Mouse (Mus musculus) hindbrain, embryonic 11.5 days (tissue): ENCODE measurements around the gene Dnajc3. TPM values are rescaled to one million over a fixed set of nuclear protein-coding genes. Genes with fewer than 3 reads are reported as not detected.

Experiments used
- ATAC-seq: fragments of 200-750 bp; cut with Nextera tagmentation; 2 replicates; pipeline ENCODE4 v1.8.0; 2017; ENCODE audit warnings: mild to moderate bottlenecking, moderate TSS enrichment, moderate library complexity; ENCODE audit not compliant: low FRiP score
- DNase-seq: peaks from one replicate; pipeline ENCODE4 v3.0.0-alpha.2; 2015; ENCODE audit warnings: low spot score
- H3K27ac ChIP-seq: fragments of 300-500 bp; sonication (generic); 2 replicates; pipeline ENCODE4 v1.5.1; 2014; ENCODE audit warnings: mild to moderate bottlenecking, low read depth, low read length
- H3K27me3 ChIP-seq: fragments of 300-500 bp; sonication (generic); 2 replicates; pipeline ENCODE4 v1.6.1; 2014; ENCODE audit warnings: mild to moderate bottlenecking, low read length, moderate library complexity, mixed read lengths; ENCODE audit not compliant: control insufficient read depth, insufficient read depth
- H3K36me3 ChIP-seq: fragments of 300-500 bp; sonication (generic); 2 replicates; pipeline ENCODE4 v1.6.1; 2014; ENCODE audit warnings: mild to moderate bottlenecking, low read length, moderate library complexity, mixed read lengths; ENCODE audit not compliant: control insufficient read depth, insufficient read depth
- H3K4me1 ChIP-seq: fragments of 300-500 bp; sonication (generic); replicated peaks from 2 replicates; pipeline ENCODE4 v1.6.1; 2014; ENCODE audit warnings: low read length, mixed read lengths; ENCODE audit not compliant: control insufficient read depth, insufficient read depth
- H3K4me2 ChIP-seq: fragments of 300-500 bp; sonication (generic); replicated peaks from 2 replicates; pipeline ENCODE4 v1.6.1; 2014; ENCODE audit warnings: mild to moderate bottlenecking, low read depth, low read length
- H3K4me3 ChIP-seq: fragments of 300-500 bp; sonication (generic); 2 replicates; pipeline ENCODE4 v1.5.1; 2014; ENCODE audit warnings: low read depth, low read length
- H3K9ac ChIP-seq: fragments of 300-500 bp; sonication (generic); 2 replicates; pipeline ENCODE4 v1.6.1; 2014; ENCODE audit warnings: low read depth, low read length
- H3K9me3 ChIP-seq: fragments of 300-500 bp; sonication (generic); 2 replicates; pipeline ENCODE4 v1.6.1; 2016; ENCODE audit warnings: low read length; ENCODE audit not compliant: control insufficient read depth
- WGBS: fragments of 180-500 bp; shearing (Covaris S2); extraction: QIAGEN DNeasy Blood & Tissue Kit; methylation state at CpG from one replicate; pipeline ENCODE4 v1.1.7; 2014; 5-methylcytosine and 5-hydroxymethylcytosine counted together
- polyA plus RNA-seq: library from polyadenylated mRNA; unstranded; fragments of >200 nt; fragmentation: Nextera tagmentation; extraction: Ambion mirVana; gene quantifications from 2 replicates; pipeline ENCODE4 v1.2.1, GENCODE M21; 2014

Gene Dnajc3
- polyA plus RNA-seq: 34.4 and 35.9 TPM in 2 replicates

DNA sequence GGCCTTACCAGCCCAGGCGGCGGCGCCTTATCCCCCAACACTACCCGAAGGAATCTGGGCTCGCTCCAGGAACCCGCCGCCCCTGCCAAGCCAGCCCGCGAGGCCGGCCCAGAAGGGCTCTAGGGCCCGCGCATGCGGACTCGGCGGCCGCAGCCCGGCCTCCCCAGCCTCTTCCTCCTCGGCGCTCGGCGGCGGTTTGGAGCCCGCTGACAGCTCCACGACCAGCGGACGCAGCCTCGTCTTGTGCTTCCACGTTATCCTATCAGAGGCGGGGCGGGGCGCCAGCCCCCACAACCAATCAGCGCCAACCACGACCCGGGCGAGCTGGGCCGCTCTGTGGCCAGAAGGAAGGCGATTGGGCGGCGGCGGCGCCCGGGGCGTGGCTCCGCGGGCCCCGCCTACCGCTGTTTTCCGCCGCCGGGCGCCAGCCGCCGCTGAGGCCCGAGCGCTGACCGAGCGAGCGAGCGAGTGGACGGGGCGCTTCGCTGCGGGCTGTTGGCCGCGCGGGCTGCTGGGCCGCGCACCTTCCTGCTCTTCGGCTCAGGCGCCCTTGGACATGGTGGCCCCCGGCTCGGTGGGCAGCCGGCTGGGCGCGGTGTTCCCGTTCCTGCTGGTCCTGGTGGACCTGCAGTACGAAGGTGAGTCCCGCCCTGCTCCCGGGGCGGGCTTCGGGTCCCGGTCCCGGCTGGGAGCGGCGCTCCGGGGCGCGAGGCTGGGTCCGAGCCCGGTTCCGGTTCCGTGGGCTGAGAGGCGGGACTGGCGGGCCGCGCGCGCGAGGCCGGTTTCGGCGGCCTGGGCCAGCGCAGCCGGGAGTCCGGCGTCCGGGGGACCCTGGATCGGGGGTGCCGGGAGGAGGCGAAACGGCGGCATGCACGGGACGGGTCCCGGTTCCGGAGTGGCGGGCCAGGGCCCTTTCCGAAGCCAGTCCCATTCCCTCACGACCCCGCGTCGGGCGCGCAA is at the start of gene Dnajc3:
Gene Dnajc3, plus strand, starts transcription at position 444 of the 960 bp plus-strand sequence.
- DNase-seq (peak; percentile 98), ATAC-seq (peak; percentile 100)
- peak within 1 kb of the TSS; percentile 79 for H3K27ac ChIP-seq

GRCm38 (mm10) chr14:118890101-118890500 is 47.7 kb upstream of the Dnajc3 start:
- H3K4me2 ChIP-seq: no peak overlapping the region
- ATAC-seq (no peak), DNase-seq (no peak)
- no peaks in the 10 kb centered on the region for H3K27me3 ChIP-seq
- H3K9me3 ChIP-seq: no peaks in the 10 kb centered on the region
- H3K4me1 ChIP-seq: no peaks in the 10 kb centered on the region
- H3K36me3 ChIP-seq: peaks cover 13% of the 10 kb centered on the region
- WGBS: 87% methylated on average over 4 of the region's 4 CpGs
- H3K4me3 ChIP-seq: no peak overlapping the region
- H3K27ac ChIP-seq: no peak overlapping the region
- no peak overlapping the region for H3K9ac ChIP-seq

More for the DNA sequence above, at the start of gene Dnajc3:
- under 1% methylated on average over 104 of the region's 124 CpGs for WGBS
- H3K27me3 ChIP-seq: no peaks in the 10 kb centered on the region
- no peaks in the 10 kb centered on the region for H3K9me3 ChIP-seq
- peak within 1 kb of the TSS; percentile 100 for H3K4me3 ChIP-seq
- no peaks in the 10 kb centered on the region for H3K4me1 ChIP-seq
- peak within 1 kb of the TSS; percentile 71 for H3K4me2 ChIP-seq
- H3K9ac ChIP-seq: peak within 1 kb of the TSS; percentile 98
- H3K36me3 ChIP-seq: no peaks in the 10 kb centered on the region

GRCm38 (mm10) chr14:118895228-118895627 is 42.5 kb upstream of the Dnajc3 start:
- Histone ChIP-seq H3K4me3 (no peak overlapping the region), H3K36me3 (peaks cover 7% of the 10 kb centered on the region), H3K4me1 (no peaks in the 10 kb centered on the region), H3K9me3 (no peaks in the 10 kb centered on the region), H3K4me2 (no peak overlapping the region), H3K27ac (no peak overlapping the region), H3K27me3 (no peaks in the 10 kb centered on the region), H3K9ac (no peak overlapping the region)
- ATAC-seq (no peak), DNase-seq (no peak)
- WGBS: 96% methylated on average over 7 of the region's 7 CpGs

DNA sequence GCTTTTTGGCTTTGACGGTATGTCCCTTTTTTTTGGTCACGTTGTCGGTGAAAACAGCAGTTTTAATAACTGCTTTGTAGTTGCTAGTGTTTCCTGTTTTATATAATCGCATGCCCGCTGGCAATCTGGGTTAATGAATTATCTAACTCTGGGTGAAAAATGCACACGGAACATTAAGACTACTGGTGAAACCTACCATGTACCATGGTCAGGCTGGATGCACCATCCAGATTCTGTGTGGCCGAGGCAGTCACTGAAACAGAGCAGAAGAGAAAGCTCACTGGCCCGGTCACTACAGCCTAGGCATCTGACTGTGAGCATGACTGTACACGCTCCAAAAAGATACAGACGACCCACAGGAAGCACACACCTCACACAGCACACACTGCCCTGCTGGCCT is 42.1 kb upstream of the Dnajc3 start:
- H3K4me1 ChIP-seq: no peaks in the 10 kb centered on the region
- no peaks in the 10 kb centered on the region for H3K9me3 ChIP-seq
- H3K27ac ChIP-seq: no peak overlapping the region
- H3K36me3 ChIP-seq: peaks cover 7% of the 10 kb centered on the region
- no peaks in the 10 kb centered on the region for H3K27me3 ChIP-seq
- no peak overlapping the region for H3K4me2 ChIP-seq
- 95% methylated on average over 10 of the region's 10 CpGs for WGBS
- ATAC-seq (no peak), DNase-seq (no peak)
- H3K4me3 ChIP-seq: no peak overlapping the region
- no peak overlapping the region for H3K9ac ChIP-seq

DNA sequence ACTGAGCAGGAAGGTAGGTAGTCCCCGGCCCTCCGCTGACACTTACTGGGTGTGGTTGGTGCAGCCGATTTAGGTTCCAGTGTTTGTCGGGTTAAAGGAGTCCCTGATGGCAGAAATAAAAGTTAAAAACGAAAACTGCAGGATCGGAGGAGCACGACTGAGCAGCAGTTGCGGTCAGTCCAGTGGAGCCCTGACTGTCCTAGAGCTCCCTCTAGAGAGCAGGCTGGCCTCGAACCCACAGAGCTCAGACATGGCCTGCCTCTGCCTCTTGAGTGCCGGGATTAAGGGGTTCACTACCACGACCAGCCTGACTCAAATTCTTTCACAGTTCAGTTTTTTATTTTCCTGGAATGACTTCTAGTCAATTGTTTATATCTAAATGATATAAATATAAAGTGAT is 37.8 kb upstream of the Dnajc3 start:
- no peak overlapping the region for H3K27ac ChIP-seq
- ATAC-seq (no peak), DNase-seq (no peak)
- H3K9ac ChIP-seq: no peak overlapping the region
- 87% methylated on average over 11 of the region's 11 CpGs for WGBS
- peaks cover 13% of the 10 kb centered on the region for H3K36me3 ChIP-seq
- peaks cover 2% of the 10 kb centered on the region; the same call in 1 of the 2 replicates for H3K4me1 ChIP-seq
- H3K4me3 ChIP-seq: no peak overlapping the region
- H3K27me3 ChIP-seq: no peaks in the 10 kb centered on the region
- H3K9me3 ChIP-seq: no peaks in the 10 kb centered on the region
- no peak overlapping the region for H3K4me2 ChIP-seq

GRCm38 (mm10) chr14:118900911-118901310 is 36.9 kb upstream of the Dnajc3 start:
- peaks cover 2% of the 10 kb centered on the region; the same call in 1 of the 2 replicates for H3K4me1 ChIP-seq
- ATAC-seq (no peak), DNase-seq (no peak)
- H3K4me3 ChIP-seq: no peak overlapping the region
- H3K36me3 ChIP-seq: peaks cover 11% of the 10 kb centered on the region
- 100% methylated on average over 1 of the region's 1 CpGs for WGBS
- no peak overlapping the region for H3K27ac ChIP-seq
- no peaks in the 10 kb centered on the region for H3K27me3 ChIP-seq
- no peak overlapping the region for H3K4me2 ChIP-seq
- H3K9me3 ChIP-seq: no peaks in the 10 kb centered on the region
- H3K9ac ChIP-seq: no peak overlapping the region

- Histone ChIP-seq H3K36me3 (peaks cover 14% of the 10 kb centered on the region), H3K4me1 (peaks cover 2% of the 10 kb centered on the region; the same call in 1 of the 2 replicates), H3K9ac (no peak overlapping the region), H3K27ac (no peak overlapping the region), H3K4me3 (no peak overlapping the region), H3K9me3 (no peaks in the 10 kb centered on the region), H3K27me3 (no peaks in the 10 kb centered on the region), H3K4me2 (no peak overlapping the region)
- DNase-seq (no peak), ATAC-seq (no peak)
- WGBS: 94% methylated on average over 3 of the region's 3 CpGs
Measured at GRCm38 (mm10) chr14:118903397-118903796, 34.4 kb upstream of the Dnajc3 start.

GRCm38 (mm10) chr14:118903867-118904562 is 33.8 kb upstream of the Dnajc3 start:
- Histone ChIP-seq H3K27ac (no peak overlapping the region), H3K9me3 (no peaks in the 10 kb centered on the region), H3K9ac (no peak overlapping the region), H3K4me3 (no peak overlapping the region), H3K36me3 (peaks cover 14% of the 10 kb centered on the region), H3K4me1 (peaks cover 2% of the 10 kb centered on the region; the same call in 1 of the 2 replicates), H3K4me2 (no peak overlapping the region), H3K27me3 (no peaks in the 10 kb centered on the region)
- ATAC-seq: no peak
- WGBS: 46% methylated on average over 6 of the region's 6 CpGs
- peak; percentile 26 for DNase-seq
